Mouse (Mus musculus) spleen, adult 2 months (tissue): ENCODE results near the gene Parp9.
"Not testable (repeated sequence)": the region's sequence is repeated elsewhere in the genome, so short reads cannot be mapped to it uniquely, and the experiment has no call there.

Experiments
- CTCF ChIP-seq: fragments of 200-500 bp; IDR thresholded peaks from 2 replicates; pipeline ENCODE4 v1.5.1; 2011; ENCODE audit warnings: mild to moderate bottlenecking, inconsistent platforms; ENCODE audit not compliant: insufficient read depth, insufficient read length, insufficient replicate concordance; ENCODE audit errors: extremely low read depth
- POLR2A ChIP-seq: fragments of 200-500 bp; IDR thresholded peaks from 2 replicates; pipeline ENCODE4 v1.6.1; 2011; ENCODE audit warnings: low read depth, low read length, inconsistent platforms

DNA sequence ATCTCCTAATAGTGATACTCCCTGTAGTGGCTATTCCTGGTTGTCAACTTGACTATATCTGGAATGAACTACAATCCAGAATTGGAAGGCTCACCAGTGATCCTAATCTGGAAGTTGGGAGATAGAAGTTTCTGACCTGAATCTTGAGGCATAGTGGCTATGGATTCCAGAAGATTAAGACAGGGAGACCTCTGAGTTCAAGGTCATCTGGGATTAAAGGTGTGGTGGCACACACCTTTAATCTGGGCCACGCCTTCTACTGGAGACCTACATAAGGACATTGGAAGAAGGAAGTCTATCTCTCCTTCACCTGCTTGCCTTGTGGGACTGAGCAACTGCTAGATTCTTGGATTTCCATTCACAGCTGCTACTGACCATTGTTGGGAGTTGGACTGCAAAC, 40.2 kb downstream of the Parp9 start, which contains the start of gene Kpna1:
- not testable (repeated sequence) for TF ChIP-seq CTCF, POLR2A
